Mouse (Mus musculus) midbrain, postnatal 0 days (tissue): Measurements from ENCODE around the gene Zfp931. TPM values are rescaled to one million over a fixed set of nuclear protein-coding genes. Genes with fewer than 3 reads are reported as not detected.
A peak's percentile ranks its signal among the peaks of the same experiment; 100 is the strongest.
"Not testable (repeated sequence)": the region's sequence is repeated elsewhere in the genome, so short reads cannot be mapped to it uniquely, and the experiment has no call there.

Experiments
- ATAC-seq: fragments of 200-750 bp; cut with Nextera tagmentation; 2 replicates; pipeline ENCODE4 v1.8.0; 2017; ENCODE audit warnings: moderate number of reproducible peaks, mild to moderate bottlenecking, moderate TSS enrichment, moderate library complexity; ENCODE audit not compliant: low FRiP score
- DNase-seq: peaks from one replicate; pipeline ENCODE4 v3.0.0-alpha.2; 2015; ENCODE audit warnings: low spot score
- H3K27ac ChIP-seq: fragments of 300-500 bp; sonication (generic); 2 replicates; pipeline ENCODE4 v1.5.1; 2014; ENCODE audit warnings: low read depth, mild to moderate bottlenecking, low read length, mixed read lengths
- H3K27me3 ChIP-seq: fragments of 300-500 bp; sonication (generic); 2 replicates; pipeline ENCODE4 v1.6.1; 2014; ENCODE audit warnings: low read length, control low read depth, mixed read lengths; ENCODE audit not compliant: insufficient read depth
- H3K36me3 ChIP-seq: fragments of 300-500 bp; sonication (generic); 2 replicates; pipeline ENCODE4 v1.6.1; 2014; ENCODE audit warnings: low read length, control low read depth, mixed read lengths; ENCODE audit not compliant: insufficient read depth
- H3K4me1 ChIP-seq: fragments of 300-500 bp; sonication (generic); 2 replicates; pipeline ENCODE4 v1.6.1; 2014; ENCODE audit warnings: mild to moderate bottlenecking, control low read depth, antibody characterized with exemption, low read length, mixed read lengths; ENCODE audit not compliant: insufficient read depth
- H3K4me2 ChIP-seq: fragments of 300-500 bp; sonication (generic); 2 replicates; pipeline ENCODE4 v1.6.1; 2014; ENCODE audit warnings: low read depth, mild to moderate bottlenecking, low read length, mixed read lengths; ENCODE audit not compliant: poor library complexity, severe bottlenecking
- H3K4me3 ChIP-seq: fragments of 300-500 bp; sonication (generic); 2 replicates; pipeline ENCODE4 v1.5.1; 2014; ENCODE audit warnings: low read depth, mild to moderate bottlenecking, low read length, moderate library complexity
- H3K9ac ChIP-seq: fragments of 300-500 bp; sonication (generic); replicated peaks from 2 replicates; pipeline ENCODE4 v1.6.1; 2014; ENCODE audit warnings: mild to moderate bottlenecking, low read length, moderate library complexity, mixed read lengths; ENCODE audit not compliant: poor library complexity, severe bottlenecking
- H3K9me3 ChIP-seq: fragments of 300-500 bp; sonication (generic); 2 replicates; pipeline ENCODE4 v1.6.1; 2016; ENCODE audit warnings: low read length, control low read depth
- CTCF ChIP-seq: IDR thresholded peaks from 2 replicates; pipeline ENCODE4 v1.5.1; 2016; ENCODE audit warnings: antibody characterized with exemption, mild to moderate bottlenecking
- WGBS: fragments of 180-500 bp; shearing (Covaris S2); extraction: QIAGEN DNeasy Blood & Tissue Kit; methylation state at CpG from one replicate; pipeline ENCODE4 v1.1.7; 2014; 5-methylcytosine and 5-hydroxymethylcytosine counted together
- polyA plus RNA-seq: library from polyadenylated mRNA; unstranded; fragments of >200 nt; fragmentation: Nextera tagmentation; extraction: Ambion mirVana; gene quantifications from 2 replicates; pipeline ENCODE4 v1.2.1, GENCODE M21; 2015
- total RNA-seq: library from RNA; depleted of rRNA; stranded (reverse); fragments of >200 nt; gene quantifications from 2 replicates; pipeline ENCODE4 v1.2.3, GENCODE M21; 2014; rRNA removed

Gene Zfp931
- total RNA-seq (17.4 and 17.5 TPM in 2 replicates), polyA plus RNA-seq (12.9 and 14.8 TPM in 2 replicates)

DNA sequence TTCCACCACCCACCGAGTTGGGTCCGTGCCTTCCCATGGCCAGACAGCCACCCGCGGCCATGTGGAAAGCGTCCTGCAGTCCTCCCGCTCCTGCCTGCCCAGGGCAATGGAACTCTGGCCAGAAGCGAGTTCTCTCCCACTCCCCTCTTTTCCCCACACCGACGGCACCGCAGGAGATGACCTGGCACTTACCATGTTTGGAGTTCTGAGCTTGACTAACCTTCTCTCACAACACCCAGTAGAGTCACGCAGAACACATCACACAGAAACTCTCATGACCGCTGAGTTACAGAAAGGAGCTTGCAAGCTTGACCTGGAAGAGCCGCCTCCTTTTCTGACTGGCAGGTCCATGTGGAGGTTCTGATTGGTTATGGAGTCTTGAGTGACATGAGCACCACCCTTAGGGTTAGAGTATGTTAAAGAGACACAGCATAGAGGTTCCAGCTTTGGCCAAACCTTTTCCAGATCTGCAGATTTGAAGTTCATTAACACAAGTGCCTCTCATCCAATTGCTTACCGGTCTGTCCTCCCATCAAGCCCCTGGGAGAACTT, at the start of gene Zfp931:
Gene Zfp931 (minus strand): TSS at position 311 of the 552 bp plus-strand sequence.
- Histone ChIP-seq H3K4me3 (peak within 1 kb of the TSS; percentile 33), H3K4me2 (peak within 1 kb of the TSS; percentile 39; the same call in 1 of the 2 replicates)
- not testable (repeated sequence) for ATAC-seq, H3K4me1 ChIP-seq, DNase-seq, H3K9ac ChIP-seq, H3K9me3 ChIP-seq, H3K36me3 ChIP-seq, H3K27ac ChIP-seq, H3K27me3 ChIP-seq
- WGBS: 0% methylated on average over 2 of the region's 14 CpGs

DNA sequence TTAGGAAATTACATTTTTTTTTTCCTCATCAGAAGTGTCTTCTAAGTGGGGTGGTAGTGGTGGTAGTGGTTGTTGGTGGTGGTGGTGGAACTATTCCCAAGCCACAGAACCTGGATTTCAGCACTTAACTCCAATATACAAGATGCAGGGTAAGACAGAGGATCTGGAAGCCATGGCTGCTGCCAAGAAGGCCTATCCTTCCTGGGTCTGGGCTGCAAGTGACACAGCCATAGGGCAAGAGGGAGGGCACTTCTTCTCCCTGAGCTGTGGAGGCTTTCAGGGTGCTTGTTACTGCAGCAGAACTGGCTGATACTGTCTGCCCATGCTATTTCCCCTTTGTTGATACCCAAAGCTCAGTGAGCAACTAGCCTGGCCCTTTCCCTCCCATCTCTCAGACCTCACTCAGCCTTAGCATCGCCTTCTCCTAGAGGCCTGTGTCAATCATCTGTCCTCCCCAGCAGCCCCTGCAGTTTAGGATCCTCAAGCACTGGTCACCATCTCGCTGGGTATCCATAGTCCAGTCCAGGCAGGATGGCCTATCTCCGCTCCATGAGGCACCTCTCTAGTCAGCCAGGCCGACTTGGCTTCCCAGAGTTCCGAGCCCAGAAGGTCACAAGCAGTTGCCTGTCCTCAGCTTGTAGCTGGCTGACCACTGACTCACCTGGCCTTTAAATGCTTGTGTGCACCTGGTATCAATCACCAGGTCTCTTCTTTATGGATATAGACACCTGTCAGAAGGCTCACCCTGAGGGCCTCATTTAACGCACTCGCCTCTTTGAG, 48.0 kb upstream of the Zfp931 start:
- DNase-seq: no peak
- no peak for ATAC-seq
- H3K36me3 ChIP-seq: no peaks in the 10 kb centered on the region
- 93% methylated on average over 7 of the region's 7 CpGs for WGBS
- H3K27me3 ChIP-seq: no peaks in the 10 kb centered on the region
- H3K4me1 ChIP-seq: no peaks in the 10 kb centered on the region
- no peaks in the 10 kb centered on the region for H3K9me3 ChIP-seq
- H3K9ac ChIP-seq: no peak overlapping the region
- H3K4me3 ChIP-seq: no peak overlapping the region
- no peak for TF ChIP-seq CTCF
- no peak overlapping the region for H3K27ac ChIP-seq
- H3K4me2 ChIP-seq: no peak overlapping the region

DNA sequence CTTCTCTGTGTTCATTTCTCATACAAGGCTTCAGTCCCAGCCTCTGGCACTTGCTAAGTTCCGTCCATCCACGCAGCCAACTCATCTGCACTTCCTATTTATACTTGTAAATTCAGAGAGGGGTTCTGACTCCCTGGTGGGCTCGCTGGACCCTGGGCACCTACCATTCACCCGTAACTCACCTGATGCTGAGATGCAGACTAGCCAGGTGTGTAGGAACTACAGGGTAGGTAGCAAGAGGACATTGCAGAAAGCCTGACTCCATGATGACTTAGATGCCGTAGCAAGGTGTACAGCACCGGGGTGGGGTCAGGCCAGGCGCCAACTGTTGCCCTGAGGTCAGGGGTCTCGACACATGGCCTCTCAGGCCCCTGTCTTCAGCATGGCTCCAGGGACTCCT, 47.2 kb upstream of the Zfp931 start:
- Histone ChIP-seq H3K9me3 (no peaks in the 10 kb centered on the region), H3K4me3 (no peak overlapping the region), H3K9ac (no peak overlapping the region), H3K4me1 (no peaks in the 10 kb centered on the region), H3K27me3 (no peaks in the 10 kb centered on the region), H3K27ac (no peak overlapping the region), H3K36me3 (no peaks in the 10 kb centered on the region), H3K4me2 (no peak overlapping the region)
- TF ChIP-seq CTCF: no peak
- ATAC-seq (no peak), DNase-seq (no peak)
- 86% methylated on average over 8 of the region's 8 CpGs for WGBS

DNA sequence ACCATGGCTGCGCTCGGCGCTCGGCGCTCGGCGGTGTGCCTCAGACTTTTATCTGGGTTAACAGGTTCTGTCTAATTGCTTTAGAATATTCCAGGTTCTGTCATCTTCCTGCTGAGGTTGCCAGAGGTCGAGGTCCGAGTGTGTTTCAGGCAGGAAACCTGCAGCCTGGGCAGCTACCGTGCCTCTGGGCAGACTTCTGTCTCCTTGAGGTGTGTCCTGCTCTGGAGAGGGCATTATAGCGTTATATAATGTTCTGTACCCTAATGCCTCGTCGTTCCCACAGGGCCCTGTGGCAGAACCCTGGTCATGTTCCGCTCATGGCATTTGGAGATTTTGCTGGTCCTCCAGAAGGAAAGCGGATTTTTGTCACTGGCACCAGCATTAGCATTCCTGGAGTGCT, 45.2 kb upstream of the Zfp931 start:
- Histone ChIP-seq H3K36me3 (no peaks in the 10 kb centered on the region), H3K9me3 (no peaks in the 10 kb centered on the region), H3K4me3 (no peak overlapping the region), H3K4me1 (0 out of 2 replicates have a peak, but pooled peaks cover 3% of the 10 kb centered on the region), H3K9ac (no peak overlapping the region), H3K27ac (no peak overlapping the region), H3K4me2 (no peak overlapping the region), H3K27me3 (peaks cover 5% of the 10 kb centered on the region)
- no peak for DNase-seq
- ATAC-seq: no peak
- 76% methylated on average over 15 of the region's 15 CpGs for WGBS
- TF ChIP-seq CTCF: no peak

DNA sequence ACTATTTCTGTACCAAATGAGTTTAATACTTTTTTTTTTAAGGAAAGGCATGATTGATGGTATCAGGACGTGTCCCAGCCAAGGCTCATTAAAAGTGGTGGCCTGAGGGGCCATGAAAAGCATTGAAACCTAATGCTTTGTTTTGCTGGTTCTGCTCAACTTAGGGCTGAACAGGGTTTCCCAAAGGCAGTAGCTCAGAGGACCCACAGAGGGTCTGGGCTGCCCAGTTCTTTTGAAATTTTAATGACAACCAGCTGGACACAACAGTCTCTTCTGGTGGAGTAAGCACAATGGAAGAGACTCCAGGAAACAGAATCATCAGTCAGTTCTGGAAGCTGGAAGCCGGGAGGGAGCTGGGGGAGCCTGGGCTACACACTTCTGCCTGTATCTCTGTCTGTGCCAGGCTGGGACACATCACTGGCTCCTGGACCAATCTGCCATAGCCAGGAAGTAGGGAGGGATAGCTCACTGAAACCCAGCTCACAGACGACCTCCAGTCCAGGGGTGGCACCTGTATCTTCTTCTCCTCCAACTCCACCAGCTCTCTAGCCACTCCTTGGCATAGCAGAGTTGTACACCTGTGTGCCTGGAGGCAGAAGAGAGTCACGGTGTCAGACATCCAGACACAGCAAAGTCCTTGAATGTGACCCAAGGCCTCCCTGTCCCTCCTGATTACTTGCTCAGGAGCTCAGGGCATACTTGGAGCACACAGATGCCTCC, 43.8 kb upstream of the Zfp931 start:
- no peak overlapping the region for H3K4me2 ChIP-seq
- no peak overlapping the region for H3K27ac ChIP-seq
- no peak overlapping the region for H3K9ac ChIP-seq
- H3K27me3 ChIP-seq: peaks cover 10% of the 10 kb centered on the region
- no peak for TF ChIP-seq CTCF
- DNase-seq: no peak
- H3K4me1 ChIP-seq: 0 out of 2 replicates have a peak, but pooled peaks cover 3% of the 10 kb centered on the region
- ATAC-seq: no peak
- WGBS: 45% methylated on average over 4 of the region's 4 CpGs
- H3K36me3 ChIP-seq: no peaks in the 10 kb centered on the region
- H3K9me3 ChIP-seq: no peaks in the 10 kb centered on the region
- no peak overlapping the region for H3K4me3 ChIP-seq

DNA sequence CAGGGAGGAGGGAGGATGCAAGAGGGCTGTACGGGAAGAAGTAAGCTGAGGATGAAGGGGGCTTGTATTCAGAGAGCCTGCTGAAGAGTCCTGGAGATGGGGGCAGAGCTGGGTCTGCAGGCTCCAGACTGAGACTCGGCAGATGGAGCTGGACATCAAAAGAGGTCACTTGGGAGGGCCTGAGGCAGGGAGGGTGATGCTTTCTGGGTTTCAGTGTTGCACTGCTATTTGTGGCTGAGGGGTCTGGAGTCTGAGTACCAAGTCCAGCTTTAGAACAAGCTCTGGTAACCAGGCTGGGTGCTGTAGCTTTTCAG, 43.1 kb upstream of the Zfp931 start:
- H3K4me3 ChIP-seq: no peak overlapping the region
- DNase-seq (no peak), ATAC-seq (no peak)
- no peaks in the 10 kb centered on the region for H3K9me3 ChIP-seq
- no peak overlapping the region for H3K4me2 ChIP-seq
- no peaks in the 10 kb centered on the region for H3K36me3 ChIP-seq
- no peak overlapping the region for H3K27ac ChIP-seq
- 0 out of 2 replicates have a peak overlapping the region, but pooled peaks have one; percentile 8 for H3K9ac ChIP-seq
- no peak for TF ChIP-seq CTCF
- WGBS: 31% methylated on average over 2 of the region's 2 CpGs
- peaks cover 10% of the 10 kb centered on the region for H3K27me3 ChIP-seq
- H3K4me1 ChIP-seq: 0 out of 2 replicates have a peak, but pooled peaks cover 3% of the 10 kb centered on the region
